Mouse (Mus musculus) testis, postnatal 10 days (tissue): ENCODE data around the gene Arhgef33.

Experiments used
- DNase-seq: peaks from one replicate; pipeline ENCODE4 v3.0.0; 2021; ENCODE audit warnings: low spot score

Arhgef33 gene

GRCm38 (mm10) chr17:80446470-80446869 lies 139.3 kb downstream of the Arhgef33 start:
- DNase-seq = no peak
